Mouse (Mus musculus) embryo, embryonic 10 days (tissue): ENCODE results near the gene Hdac5.

Experiments used
- DNase-seq: peaks from one replicate; pipeline ENCODE4 v3.0.0-alpha.2; 2015; ENCODE audit warnings: low spot score

The Hdac5 gene

GRCm38 (mm10) chr11:102236022-102236421 lies 6.1 kb upstream of the Hdac5 start:
- DNase-seq: no peak

GRCm38 (mm10) chr11:102229331-102229953 lies 524 bp downstream of the Hdac5 start:
- DNase-seq: no peak

DNA sequence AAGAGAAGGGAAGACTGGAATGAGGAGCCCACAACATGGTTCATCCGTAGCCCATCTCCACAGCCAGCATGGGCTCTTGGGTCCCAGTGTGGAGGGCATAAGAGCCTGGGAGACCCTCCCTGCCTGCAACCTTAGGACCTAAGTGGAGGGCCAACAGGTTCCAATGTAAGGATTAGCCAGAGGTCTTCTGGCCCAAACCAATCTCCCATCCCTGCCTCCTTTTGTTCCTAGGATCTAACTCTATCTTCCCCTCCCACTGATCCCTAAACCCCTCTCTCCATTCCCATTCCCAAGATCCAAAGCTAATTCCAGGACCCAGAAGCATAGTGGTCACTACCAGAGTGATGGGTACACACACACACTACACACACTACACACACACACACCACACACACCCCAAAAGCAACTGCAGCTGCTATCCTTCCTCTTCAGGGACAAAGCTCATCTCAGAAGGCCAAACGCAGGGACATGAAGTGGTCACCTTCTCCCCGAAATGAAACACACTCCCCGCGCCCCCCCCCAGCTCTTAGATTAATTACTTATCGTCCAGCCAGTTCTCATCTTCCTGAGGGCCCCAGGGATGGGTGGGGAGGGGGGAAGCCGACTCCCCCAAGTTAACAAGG lies 1.2 kb downstream of the Hdac5 start:
- no peak for DNase-seq

DNA sequence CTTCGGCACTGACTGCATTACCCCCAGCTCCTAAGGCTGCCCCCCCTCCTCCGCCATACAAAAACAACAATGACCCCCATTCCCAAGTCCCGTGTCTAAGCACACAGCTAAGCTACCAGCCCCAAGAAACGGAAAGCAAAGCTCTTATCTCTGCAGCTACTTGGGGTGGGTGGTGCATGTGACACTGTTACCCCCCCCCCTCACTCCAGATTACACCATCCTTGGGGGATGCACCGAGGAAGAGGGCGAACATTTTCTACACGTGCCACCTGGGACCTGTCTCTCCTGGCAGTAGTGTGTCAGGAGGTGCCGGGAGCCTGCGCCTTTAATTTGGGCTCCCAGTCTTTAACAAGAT lies 1.8 kb downstream of the Hdac5 start:
- DNase-seq: no peak

GRCm38 (mm10) chr11:102227270-102228190 lies 2.4 kb downstream of the Hdac5 start:
- DNase-seq: peak; percentile 48

- DNase-seq: no peak
These were observed 3.6 kb downstream of the Hdac5 start for GRCm38 (mm10) chr11:102226067-102226978.

- DNase-seq: no peak
These were observed 4.7 kb downstream of the Hdac5 start for GRCm38 (mm10) chr11:102225221-102225620.

DNA sequence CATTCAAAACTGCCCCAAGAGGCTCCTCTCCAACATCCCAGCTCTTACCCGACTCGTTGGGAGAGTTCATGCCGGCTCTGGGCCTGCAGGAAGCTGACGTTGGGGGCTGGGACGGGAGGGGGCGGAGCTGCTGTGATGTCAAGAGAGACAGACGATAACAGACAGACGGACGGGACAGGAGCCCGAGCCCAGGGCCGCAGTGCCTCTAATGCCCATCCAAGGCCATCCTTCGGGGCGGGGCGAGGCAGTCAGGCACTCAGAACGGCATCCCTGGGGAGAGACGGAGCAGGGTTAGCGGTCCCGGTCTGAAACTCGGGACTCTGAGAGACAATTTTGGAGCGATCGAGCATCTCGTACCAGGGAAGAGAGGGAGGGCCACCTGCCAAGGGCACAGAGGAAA lies 5.3 kb downstream of the Hdac5 start:
- no peak for DNase-seq

GRCm38 (mm10) chr11:102223166-102223565 lies 6.8 kb downstream of the Hdac5 start:
- DNase-seq: peak; percentile 73

DNA sequence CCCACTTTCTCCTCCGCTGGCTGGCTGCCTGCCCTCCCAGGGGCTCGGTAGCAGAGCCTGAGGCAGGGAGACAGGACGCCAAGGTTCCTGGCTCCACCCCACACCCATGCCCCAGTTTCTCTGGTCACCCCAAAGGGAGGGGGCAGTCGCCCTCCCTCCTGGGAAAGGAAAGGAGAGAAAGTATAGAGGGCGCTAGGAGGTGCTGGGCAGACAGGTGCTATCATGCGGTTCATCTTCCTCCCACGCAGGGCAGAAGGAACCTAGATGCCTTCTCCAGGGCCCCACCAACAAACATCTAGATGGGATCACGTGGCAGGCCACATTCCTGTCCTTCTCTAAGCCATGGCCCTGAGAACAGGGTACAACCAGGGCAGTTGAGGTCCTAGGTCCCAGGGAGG lies 8.0 kb downstream of the Hdac5 start:
- DNase-seq: no peak

- DNase-seq: no peak
These were observed 8.6 kb downstream of the Hdac5 start for GRCm38 (mm10) chr11:102221243-102221953.

DNA sequence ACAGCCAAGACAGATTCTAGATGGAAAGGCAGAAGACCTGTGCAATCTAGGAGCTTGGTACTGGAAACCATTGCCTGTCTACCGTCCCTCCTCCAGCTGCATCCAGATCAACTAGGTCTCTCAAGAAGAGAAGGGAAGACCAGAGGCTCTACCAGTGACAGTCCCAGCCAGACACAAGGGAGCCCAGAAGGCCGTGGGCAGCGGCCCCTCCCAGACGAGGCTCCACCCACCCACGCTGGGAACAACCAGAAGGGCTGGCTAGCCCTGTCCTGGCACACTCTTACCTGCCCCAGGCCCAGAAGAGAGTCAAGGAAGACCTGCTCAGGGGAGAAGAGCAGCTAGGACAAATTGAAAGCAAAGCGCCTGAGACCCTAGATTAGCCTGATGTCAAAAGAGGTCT lies 9.5 kb downstream of the Hdac5 start:
- no peak for DNase-seq

GRCm38 (mm10) chr11:102219994-102220346 lies 10.0 kb downstream of the Hdac5 start:
- DNase-seq: no peak

DNA sequence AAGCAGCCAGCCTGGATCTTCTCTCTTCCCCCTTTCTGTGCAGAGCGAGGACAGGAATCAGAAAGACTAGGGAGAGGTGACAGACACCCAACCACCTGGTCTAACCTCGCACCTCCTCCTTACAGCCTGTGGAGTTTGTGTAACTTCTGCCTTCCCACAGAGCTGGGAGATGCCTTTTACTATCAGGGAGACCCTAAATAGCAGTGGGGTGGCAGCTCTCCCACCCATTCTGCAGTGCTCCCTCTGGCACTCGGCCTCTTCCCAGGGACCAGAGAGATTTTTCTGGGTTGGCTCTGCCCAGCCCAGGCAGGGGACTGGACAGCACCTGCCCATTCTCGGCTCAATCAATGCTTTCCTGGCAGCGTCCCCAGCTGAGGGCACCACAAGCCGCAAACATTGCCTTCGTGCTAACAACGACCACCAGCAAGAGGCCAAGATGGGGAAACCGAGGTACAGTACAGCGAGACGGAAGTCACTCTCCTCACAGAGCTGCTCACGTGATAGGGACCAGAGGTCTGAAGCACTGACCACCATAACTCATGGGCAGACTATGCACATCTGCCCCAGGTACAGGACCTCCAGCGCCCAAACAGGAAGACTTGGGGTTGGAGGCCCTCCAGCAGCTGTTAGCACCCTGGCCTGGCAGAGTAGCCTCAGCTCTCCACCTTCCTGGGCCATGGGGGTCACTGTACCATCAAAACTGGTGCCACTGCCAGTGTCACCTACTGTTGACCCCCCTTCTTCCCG lies 10.5 kb downstream of the Hdac5 start:
- DNase-seq: no peak

DNA sequence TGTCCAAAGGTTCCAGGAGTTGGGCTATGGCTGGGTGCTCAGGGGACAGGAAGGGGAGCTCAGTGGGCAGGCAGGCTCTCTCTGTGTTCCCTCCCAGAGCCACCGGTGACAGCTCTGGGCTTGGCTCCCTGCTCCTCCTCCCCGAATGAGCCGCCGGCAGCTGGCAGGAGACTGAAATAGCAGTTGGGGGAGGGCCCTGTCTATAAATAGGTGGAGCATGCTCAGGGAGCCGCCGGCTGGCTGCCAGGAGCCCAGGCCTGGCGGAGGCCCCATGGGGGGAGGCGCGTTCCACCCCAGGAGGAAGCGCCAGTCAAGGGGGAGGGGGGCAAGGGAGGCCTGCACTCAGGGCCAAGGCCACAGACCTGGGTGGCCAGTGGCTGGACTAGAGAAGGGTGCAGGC lies 11.2 kb downstream of the Hdac5 start:
- peak; percentile 88 for DNase-seq

GRCm38 (mm10) chr11:102217876-102218430 lies 12.0 kb downstream of the Hdac5 start:
- DNase-seq: no peak

- DNase-seq: no peak
These were observed 12.6 kb downstream of the Hdac5 start for GRCm38 (mm10) chr11:102217396-102217795.

DNA sequence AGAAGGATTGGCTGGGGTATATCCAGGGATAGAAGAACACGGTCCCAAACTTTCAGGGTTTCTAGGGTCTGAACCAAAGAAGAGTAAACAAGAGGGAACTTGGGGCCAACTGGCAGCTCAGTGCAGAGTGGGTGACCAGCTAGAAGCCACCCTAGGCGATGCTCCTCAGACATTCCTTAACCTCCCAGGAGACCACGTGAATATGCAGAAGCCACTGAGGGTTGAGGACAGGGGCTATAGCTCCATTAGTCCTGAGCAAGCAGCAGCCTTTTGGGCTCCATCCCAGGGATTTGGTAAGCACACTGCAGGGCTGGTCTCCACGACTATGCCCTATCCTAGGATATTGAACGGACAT lies 13.1 kb downstream of the Hdac5 start:
- no peak for DNase-seq

DNA sequence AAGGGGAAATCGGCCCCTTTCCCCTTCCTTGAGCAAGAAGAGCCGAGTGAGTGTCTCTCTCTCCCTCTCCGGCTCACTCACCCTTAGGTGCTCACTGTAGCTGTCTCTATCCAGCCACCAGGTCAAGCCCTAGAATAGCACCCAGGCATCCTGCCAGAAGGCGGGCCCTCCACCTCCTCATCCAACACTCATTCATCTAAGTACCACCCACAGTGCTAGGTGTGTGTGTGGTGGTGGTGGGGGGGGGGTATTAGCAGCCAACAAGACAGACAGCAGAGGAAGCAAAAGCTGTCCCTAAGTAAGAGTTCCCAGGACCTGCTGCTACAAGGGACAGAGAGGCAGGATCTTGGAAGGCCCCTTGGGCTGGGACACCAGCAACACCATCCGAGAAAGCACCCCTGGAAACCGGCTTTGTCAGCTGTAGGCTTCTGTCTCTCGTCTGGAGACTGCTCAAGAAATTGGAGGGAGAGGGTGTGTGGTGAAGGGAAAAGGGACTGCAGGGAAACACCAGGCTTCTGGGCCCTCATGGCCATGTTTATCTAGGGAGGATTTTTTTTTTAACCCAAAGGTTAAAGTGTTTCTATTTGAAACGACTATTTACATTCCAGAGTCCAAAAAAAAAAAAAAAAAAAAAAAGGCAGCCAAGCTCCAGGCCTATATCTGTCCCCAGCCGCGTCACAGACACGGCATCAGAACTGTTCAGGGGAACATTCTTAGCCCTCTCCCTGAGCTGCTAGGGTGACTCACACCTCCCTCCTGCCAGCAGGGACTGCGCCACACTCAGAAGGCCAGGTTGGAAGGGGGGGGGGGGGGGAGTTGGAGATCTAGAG lies 13.7 kb downstream of the Hdac5 start:
- no peak for DNase-seq

- no peak for DNase-seq
These were observed 14.5 kb downstream of the Hdac5 start for GRCm38 (mm10) chr11:102215511-102215910.
